Mouse (Mus musculus) forebrain, embryonic 10.5 days (tissue): ENCODE measurements around the gene Eipr1. TPM values are rescaled to one million over a fixed set of nuclear protein-coding genes. Genes with fewer than 3 reads are reported as not detected.
A peak's percentile ranks its signal among the peaks of the same experiment; 100 is the strongest.
"Not testable (repeated sequence)": the region's sequence is repeated elsewhere in the genome, so short reads cannot be mapped to it uniquely, and the experiment has no call there.

ENCODE experiments used
- DNase-seq: peaks from one replicate; pipeline ENCODE4 v3.0.0-alpha.2; 2017; ENCODE audit warnings: low spot score; ENCODE audit errors: extremely low spot score
- H3K27ac ChIP-seq: fragments of 300-500 bp; sonication (generic); 2 replicates; pipeline ENCODE4 v1.5.1; 2016; ENCODE audit warnings: mild to moderate bottlenecking
- H3K27me3 ChIP-seq: fragments of 300-500 bp; sonication (generic); 2 replicates; pipeline ENCODE4 v1.6.1; 2016; ENCODE audit warnings: mild to moderate bottlenecking; ENCODE audit not compliant: poor library complexity, severe bottlenecking
- H3K36me3 ChIP-seq: fragments of 300-500 bp; sonication (generic); replicated peaks from 2 replicates; pipeline ENCODE4 v1.6.1; 2016; ENCODE audit warnings: mild to moderate bottlenecking, moderate library complexity
- H3K4me1 ChIP-seq: fragments of 300-500 bp; sonication (generic); 2 replicates; pipeline ENCODE4 v1.6.1; 2016
- H3K4me3 ChIP-seq: fragments of 300-500 bp; sonication (generic); 2 replicates; pipeline ENCODE4 v1.5.1; 2016; ENCODE audit warnings: mild to moderate bottlenecking, moderate library complexity
- H3K9me3 ChIP-seq: fragments of 300-500 bp; sonication (generic); 2 replicates; pipeline ENCODE4 v1.6.1; 2016; ENCODE audit warnings: mild to moderate bottlenecking, moderate library complexity
- WGBS: fragments of 180-500 bp; shearing (Covaris S2); methylation state at CpG from one replicate; pipeline ENCODE4 v1.1.7; 2016; 5-methylcytosine and 5-hydroxymethylcytosine counted together
- polyA plus RNA-seq: library from polyadenylated mRNA; unstranded; fragments of >200 nt; fragmentation: Nextera tagmentation; extraction: Ambion mirVana; gene quantifications from 2 replicates; pipeline ENCODE4 v1.2.1, GENCODE M21; 2016

Gene Eipr1
- polyA plus RNA-seq, 1 experiment from 2014 or later: 40.5 TPM

DNA sequence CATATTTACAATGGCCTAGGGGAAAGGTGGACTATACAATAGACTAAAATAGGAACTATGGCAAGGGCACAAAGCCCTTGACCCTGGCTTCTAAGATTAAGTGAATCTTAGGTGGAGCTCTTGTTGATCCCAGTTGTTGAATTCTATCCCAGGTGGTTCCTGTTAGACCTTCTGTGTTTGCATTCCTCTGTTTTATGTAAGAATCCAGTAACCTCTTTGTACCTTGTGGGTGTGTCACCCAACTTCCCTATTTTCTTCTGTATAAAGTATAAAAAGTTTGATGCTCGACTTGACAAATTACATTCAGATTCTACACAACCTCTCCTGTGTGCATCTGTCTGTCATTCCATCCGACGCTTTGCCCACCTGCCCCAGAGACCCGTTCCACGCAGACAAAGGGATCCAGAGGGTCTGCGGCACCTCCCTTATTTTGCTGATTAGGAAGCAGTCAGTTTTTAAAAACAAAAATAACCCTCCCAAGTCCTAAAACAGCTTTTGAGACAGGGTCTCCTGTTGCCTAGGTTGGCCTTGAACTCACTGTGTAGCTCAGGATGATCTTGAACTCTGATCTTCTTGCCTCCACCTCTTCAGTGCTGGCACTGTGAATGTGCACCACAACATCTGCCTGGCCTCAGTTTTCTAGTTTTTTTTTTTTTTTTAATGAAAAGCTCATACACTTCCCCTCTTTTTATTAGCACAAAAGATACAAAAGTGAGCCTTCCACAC, 17.9 kb upstream of the Eipr1 start:
- H3K4me1 ChIP-seq, DNase-seq, H3K27me3 ChIP-seq, H3K27ac ChIP-seq, H3K9me3 ChIP-seq, H3K4me3 ChIP-seq: not testable (repeated sequence)
- H3K36me3 ChIP-seq: peaks cover 77% of the 10 kb centered on the region
- 96% methylated on average over 6 of the region's 6 CpGs for WGBS

DNA sequence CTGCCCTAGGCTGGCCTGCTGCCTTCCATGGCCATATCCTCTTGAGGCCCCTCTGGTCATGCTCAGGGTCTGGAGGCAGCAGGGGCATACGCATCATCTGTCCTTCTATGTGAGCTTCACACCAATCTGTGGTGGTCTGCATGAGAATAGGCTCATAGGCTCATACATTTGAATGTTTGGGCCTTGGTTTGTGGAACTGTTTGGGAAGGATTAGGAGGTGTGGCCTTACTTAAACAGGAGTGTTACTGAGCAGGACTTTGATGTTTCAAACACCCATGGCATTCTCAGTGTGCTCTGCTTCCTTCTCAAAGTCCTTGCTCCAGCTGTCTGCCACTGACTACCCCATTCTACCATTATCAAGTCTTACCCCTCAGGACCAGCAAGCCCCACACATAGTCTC, 17.3 kb upstream of the Eipr1 start:
- WGBS: 97% methylated on average over 1 of the region's 1 CpGs
- H3K9me3 ChIP-seq: no peaks in the 10 kb centered on the region
- no peaks in the 10 kb centered on the region for H3K4me1 ChIP-seq
- no peak for DNase-seq
- no peak overlapping the region for H3K27ac ChIP-seq
- H3K27me3 ChIP-seq: no peaks in the 10 kb centered on the region
- peaks cover 71% of the 10 kb centered on the region for H3K36me3 ChIP-seq
- H3K4me3 ChIP-seq: no peak overlapping the region

DNA sequence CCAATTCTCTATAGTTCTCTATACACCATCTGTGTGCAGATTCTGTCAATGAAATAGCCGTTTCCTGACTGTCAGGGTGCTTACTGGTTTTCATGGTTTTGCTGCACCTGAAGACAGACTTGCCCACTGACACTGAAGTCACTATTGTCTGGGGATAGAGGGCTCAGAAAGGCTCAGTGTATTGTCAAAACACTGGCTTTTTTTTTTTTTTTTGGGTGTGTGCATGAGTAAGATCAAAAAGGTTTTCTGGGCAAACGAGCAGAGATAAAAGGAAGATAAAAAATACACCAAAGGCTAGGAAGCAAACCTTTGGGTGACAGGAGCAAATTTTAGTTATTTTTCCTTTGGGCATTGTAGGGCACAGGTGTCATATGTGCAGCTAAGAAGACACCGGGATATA, 16.3 kb upstream of the Eipr1 start:
- H3K27ac ChIP-seq: no peak overlapping the region
- H3K4me1 ChIP-seq: no peaks in the 10 kb centered on the region
- H3K9me3 ChIP-seq: no peaks in the 10 kb centered on the region
- WGBS: 88% methylated on average over 3 of the region's 3 CpGs
- no peak for DNase-seq
- no peaks in the 10 kb centered on the region for H3K27me3 ChIP-seq
- H3K36me3 ChIP-seq: peaks cover 70% of the 10 kb centered on the region
- H3K4me3 ChIP-seq: no peak overlapping the region

DNA sequence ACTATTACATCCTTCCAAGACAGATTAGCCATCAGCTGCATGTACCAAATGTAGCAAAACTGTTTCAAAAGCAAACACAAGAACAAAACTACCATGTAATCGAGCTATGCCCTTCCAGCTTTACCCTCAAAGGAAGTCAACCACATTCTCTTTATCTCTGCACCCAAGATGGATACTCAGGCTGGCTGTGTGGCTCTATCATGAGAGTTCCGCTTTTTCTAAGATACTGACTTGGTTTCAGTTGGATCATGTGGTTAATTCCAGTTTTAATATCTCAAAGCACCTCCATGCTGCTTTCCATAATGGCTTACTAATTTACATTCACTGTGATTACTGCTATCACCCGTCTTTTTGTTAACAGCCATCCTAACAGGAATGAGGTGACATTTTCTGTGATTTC, 8.3 kb upstream of the Eipr1 start:
- 93% methylated on average over 3 of the region's 3 CpGs for WGBS
- peaks cover 53% of the 10 kb centered on the region for H3K36me3 ChIP-seq
- no peak overlapping the region for H3K27ac ChIP-seq
- no peak for DNase-seq
- no peaks in the 10 kb centered on the region for H3K9me3 ChIP-seq
- H3K4me3 ChIP-seq: no peak overlapping the region
- no peaks in the 10 kb centered on the region for H3K4me1 ChIP-seq
- H3K27me3 ChIP-seq: no peaks in the 10 kb centered on the region

DNA sequence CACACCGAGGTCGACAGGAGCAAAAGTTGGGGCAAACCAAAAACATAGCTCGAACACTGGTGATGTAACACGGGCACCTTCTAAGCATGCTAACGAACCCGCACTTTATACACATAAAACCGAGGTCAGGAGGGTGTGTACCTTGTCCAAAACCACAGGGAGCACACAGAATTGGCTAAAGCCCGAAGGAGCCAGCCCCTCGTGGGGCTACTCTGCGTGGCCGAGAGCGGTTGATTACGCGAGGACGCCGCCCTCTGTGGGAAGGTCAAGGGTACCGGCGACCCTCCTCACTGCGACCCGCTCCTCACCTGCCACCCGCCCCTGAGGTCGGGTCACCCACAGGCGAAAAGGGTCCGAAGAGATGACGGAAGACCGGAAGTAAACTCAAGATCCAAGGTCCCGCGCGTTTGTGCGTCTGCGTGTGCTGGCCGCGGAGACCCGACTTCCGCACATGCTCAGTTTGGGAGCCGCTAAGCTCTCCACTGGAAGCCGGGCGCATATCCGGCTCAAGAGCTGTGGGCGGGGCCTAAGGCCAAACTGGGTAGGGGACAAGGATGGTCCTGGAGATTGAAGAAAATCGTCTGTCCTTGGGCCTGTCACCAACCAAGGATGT, 1.5 kb upstream of the Eipr1 start, which contains the start of gene Trappc12:
Gene Trappc12, minus strand, starts transcription at position 452 of the 613 bp plus-strand sequence.
- peak within 1 kb of the TSS; percentile 88 for H3K27ac ChIP-seq

DNA sequence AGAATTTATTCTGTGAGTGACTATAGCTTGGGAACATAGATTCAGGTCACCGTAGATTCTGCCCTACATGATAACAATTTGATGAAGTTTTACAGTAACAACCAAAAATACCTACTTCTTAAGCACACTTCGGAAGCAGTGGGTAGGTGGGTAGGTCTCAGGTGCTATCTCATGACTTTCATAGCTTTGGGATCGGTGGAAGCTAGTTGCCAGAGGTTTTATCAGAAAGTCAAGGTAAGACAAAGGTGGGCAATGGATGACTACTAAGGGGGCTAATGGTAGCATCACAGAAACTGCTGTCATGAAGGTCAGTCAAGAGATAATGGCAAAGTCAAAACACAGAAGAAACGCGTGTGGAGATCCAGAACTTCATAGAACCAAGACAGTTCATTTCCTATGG, 727 bp upstream of the Eipr1 start:
- H3K4me3 ChIP-seq: no peak overlapping the region; the same call in 1 of the 2 replicates
- 94% methylated on average over 5 of the region's 5 CpGs for WGBS
- DNase-seq: no peak

More for the DNA sequence above, 1.5 kb upstream of the Eipr1 start, which contains the start of gene Trappc12:
- peak; percentile 88 for DNase-seq
- 2% methylated on average over 41 of the region's 41 CpGs for WGBS
- no peaks in the 10 kb centered on the region for H3K9me3 ChIP-seq
- H3K4me1 ChIP-seq: peaks cover 40% of the 10 kb centered on the region
- no peaks in the 10 kb centered on the region for H3K27me3 ChIP-seq
- peak within 1 kb of the TSS; percentile 86 for H3K4me3 ChIP-seq
- H3K36me3 ChIP-seq: peaks cover 22% of the 10 kb centered on the region

DNA sequence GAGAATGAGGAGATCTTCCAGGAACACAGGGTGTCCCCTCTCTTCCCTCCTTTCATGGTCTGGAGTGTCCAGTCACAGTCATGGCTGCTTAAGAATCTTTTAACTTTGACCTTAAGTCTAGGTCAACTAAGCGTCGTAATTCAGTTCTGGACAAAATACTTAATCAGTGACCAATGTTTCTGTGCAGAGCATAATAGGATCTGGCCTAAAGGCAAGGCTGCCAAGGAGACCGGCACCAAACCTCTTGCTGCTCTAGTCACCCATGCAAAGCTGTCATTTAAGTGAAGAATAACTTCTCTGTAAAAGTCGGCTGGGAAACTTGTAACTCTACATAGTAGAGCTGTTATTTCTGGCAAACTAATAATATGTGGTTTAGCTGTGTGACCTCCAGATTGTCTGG, 4.4 kb downstream of the Eipr1 start:
- no peak overlapping the region for H3K27ac ChIP-seq
- H3K27me3 ChIP-seq: no peaks in the 10 kb centered on the region
- H3K9me3 ChIP-seq: no peaks in the 10 kb centered on the region
- no peak for DNase-seq
- WGBS: 89% methylated on average over 4 of the region's 4 CpGs
- no peak overlapping the region for H3K4me3 ChIP-seq
- H3K4me1 ChIP-seq: peaks cover 21% of the 10 kb centered on the region
- H3K36me3 ChIP-seq: no peaks in the 10 kb centered on the region

More for the DNA sequence above, 727 bp upstream of the Eipr1 start:
- Histone ChIP-seq H3K9me3 (no peaks in the 10 kb centered on the region), H3K27ac (no peak overlapping the region), H3K36me3 (peaks cover 15% of the 10 kb centered on the region), H3K4me1 (peaks cover 40% of the 10 kb centered on the region), H3K27me3 (no peaks in the 10 kb centered on the region)

DNA sequence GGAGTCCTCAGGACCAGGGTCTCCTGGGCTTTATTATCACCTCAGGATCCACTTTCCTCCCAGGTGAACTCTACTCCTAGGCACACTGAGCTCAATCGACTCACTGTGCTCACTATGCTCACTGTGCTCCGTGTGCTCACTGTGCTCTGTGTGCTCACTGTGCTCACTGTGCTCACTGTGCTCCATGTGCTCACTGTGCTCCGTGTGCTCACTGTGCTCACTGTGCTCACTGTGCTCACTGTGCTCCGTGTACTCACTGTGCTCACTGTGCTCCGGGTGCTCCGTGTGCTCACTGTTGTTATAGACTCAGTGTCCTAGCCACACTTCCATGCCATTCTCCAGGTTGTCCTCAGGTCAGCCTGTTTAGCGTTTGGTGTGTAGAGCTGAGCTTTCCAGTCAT, 18.4 kb downstream of the Eipr1 start:
- Histone ChIP-seq H3K27ac (no peak overlapping the region), H3K27me3 (no peaks in the 10 kb centered on the region), H3K4me1 (peaks cover 18% of the 10 kb centered on the region), H3K4me3 (no peak overlapping the region), H3K9me3 (no peaks in the 10 kb centered on the region), H3K36me3 (peaks cover 10% of the 10 kb centered on the region)
- DNase-seq: no peak
- 94% methylated on average over 7 of the region's 7 CpGs for WGBS

DNA sequence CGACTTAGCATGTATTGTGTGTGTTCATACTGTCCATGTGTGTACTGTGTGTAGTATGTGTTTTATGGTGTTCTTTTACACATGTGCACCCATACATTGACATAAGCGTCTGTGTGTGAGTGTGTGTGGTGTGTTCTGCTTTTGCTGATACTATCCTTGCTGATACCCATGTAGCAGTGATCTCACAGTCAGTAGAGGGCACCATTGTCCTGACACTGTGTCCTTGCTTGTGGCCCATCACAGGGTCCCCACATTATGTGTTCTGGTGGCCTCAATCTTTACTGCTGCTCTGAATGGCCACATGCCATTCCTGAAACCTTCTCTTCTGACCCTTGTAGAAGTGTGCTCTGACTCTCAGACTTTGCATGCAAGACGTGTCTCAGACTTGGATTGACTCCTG, 22.2 kb downstream of the Eipr1 start:
- H3K27ac ChIP-seq: no peak overlapping the region
- H3K4me1 ChIP-seq: peaks cover 23% of the 10 kb centered on the region
- no peaks in the 10 kb centered on the region for H3K9me3 ChIP-seq
- peaks cover 6% of the 10 kb centered on the region; the same call in 1 of the 2 replicates for H3K36me3 ChIP-seq
- no peak overlapping the region for H3K4me3 ChIP-seq
- DNase-seq: no peak
- H3K27me3 ChIP-seq: no peaks in the 10 kb centered on the region
- 83% methylated on average over 3 of the region's 3 CpGs for WGBS

DNA sequence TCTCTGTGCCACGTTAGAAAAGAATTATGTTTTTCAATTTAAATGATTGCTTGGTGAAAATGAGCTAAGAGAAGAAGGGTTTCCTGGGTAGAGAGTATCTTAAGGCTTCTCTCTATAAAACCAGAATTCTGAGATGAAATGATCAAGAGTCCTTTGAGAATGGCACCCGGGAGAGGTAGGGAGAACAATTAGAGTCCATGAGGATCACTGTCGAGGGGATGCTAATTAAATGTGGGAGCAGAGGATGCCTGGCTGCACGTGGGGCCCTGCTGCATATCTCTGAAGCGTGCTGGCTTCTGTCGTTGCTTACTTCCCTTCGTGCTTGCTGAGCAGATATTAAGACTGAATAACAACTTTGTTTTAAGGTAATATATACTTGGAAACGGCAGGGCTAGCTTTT, 23.5 kb downstream of the Eipr1 start:
- Histone ChIP-seq H3K27ac (no peak overlapping the region), H3K27me3 (no peaks in the 10 kb centered on the region), H3K9me3 (no peaks in the 10 kb centered on the region), H3K36me3 (peaks cover 6% of the 10 kb centered on the region; the same call in 1 of the 2 replicates), H3K4me1 (peaks cover 17% of the 10 kb centered on the region), H3K4me3 (no peak overlapping the region)
- no peak for DNase-seq
- 46% methylated on average over 8 of the region's 8 CpGs for WGBS

DNA sequence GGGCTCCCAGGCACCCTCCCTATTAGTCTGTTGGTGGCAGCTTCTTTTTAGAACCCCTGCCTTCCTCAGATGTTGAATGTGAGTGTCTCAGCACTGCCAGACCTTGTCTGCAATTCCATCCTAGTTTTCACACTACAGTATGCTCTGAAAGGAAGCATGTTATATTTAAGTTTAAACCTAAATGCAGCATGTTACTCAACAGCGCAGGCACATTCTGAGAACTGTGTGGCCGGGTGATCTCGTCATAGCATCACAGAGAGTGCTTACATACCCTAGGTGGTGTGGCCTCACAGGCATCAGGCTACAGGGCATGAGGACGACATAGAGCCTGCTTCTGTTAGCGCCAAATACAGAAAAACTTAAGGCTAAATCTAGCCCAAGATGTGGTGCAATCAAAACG, 24.0 kb downstream of the Eipr1 start:
- H3K9me3 ChIP-seq: no peaks in the 10 kb centered on the region
- peaks cover 6% of the 10 kb centered on the region; the same call in 1 of the 2 replicates for H3K36me3 ChIP-seq
- no peak for DNase-seq
- H3K27me3 ChIP-seq: no peaks in the 10 kb centered on the region
- H3K4me1 ChIP-seq: peaks cover 17% of the 10 kb centered on the region
- WGBS: 88% methylated on average over 6 of the region's 6 CpGs
- no peak overlapping the region for H3K27ac ChIP-seq
- no peak overlapping the region for H3K4me3 ChIP-seq

DNA sequence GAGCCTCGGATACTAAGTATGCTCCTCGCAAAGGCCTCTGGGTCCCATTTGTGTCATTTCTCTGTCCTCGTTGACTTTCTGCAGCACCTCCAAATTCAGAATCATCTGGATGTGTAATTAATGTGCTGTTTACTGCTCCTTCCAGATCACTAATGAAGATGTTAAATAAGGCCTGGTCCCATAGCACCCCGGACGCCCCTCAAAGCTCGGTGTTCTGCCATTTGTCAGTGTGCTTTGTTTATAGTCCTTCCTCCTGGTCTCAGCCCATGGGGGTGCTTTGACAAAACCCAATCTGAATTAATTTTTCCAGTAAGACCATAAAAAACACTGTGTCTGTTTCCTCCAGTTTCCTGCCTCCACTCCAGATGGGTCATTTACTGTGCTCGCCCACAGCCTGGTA, 28.6 kb downstream of the Eipr1 start:
- Histone ChIP-seq H3K36me3 (no peaks in the 10 kb centered on the region), H3K27me3 (peaks cover 14% of the 10 kb centered on the region; the same call in 1 of the 2 replicates), H3K4me1 (peaks cover 31% of the 10 kb centered on the region), H3K9me3 (no peaks in the 10 kb centered on the region), H3K4me3 (no peak overlapping the region), H3K27ac (no peak overlapping the region)
- 89% methylated on average over 7 of the region's 7 CpGs for WGBS
- DNase-seq: no peak

DNA sequence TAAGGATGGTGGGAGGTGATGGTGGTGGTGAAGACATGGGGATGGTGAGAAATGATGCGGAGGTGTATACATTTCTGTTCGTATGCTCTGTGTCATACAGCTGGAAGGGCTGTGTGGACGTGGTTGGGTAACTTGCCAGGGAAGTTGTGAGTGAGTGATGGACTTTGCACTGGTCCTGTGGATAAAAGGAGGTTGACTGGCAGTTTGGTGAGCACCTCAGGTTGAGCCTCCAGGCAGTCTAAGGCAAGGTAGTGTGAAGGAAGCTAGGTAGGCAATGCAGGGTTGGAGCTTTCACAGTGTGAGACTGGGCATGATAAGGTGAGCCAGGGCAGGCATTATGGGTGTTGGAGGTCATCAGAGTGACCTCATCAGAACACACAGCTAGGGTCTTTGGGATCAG, 31.0 kb downstream of the Eipr1 start:
- 94% methylated on average over 3 of the region's 3 CpGs for WGBS

More for the DNA sequence above, 31.0 kb downstream of the Eipr1 start:
- no peaks in the 10 kb centered on the region for H3K9me3 ChIP-seq
- no peak for DNase-seq
- H3K4me1 ChIP-seq: peaks cover 49% of the 10 kb centered on the region
- H3K27me3 ChIP-seq: peaks cover 22% of the 10 kb centered on the region; the same call in 1 of the 2 replicates
- no peak overlapping the region for H3K27ac ChIP-seq
- no peaks in the 10 kb centered on the region for H3K36me3 ChIP-seq
- no peak overlapping the region for H3K4me3 ChIP-seq
